Mouse (Mus musculus): ENCODE data around the gene AA467197. TPM values are rescaled to one million over a fixed set of nuclear protein-coding genes. Genes with fewer than 3 reads are reported as not detected.

The AA467197 gene
- total and polyA plus RNA-seq, 2 experiments, result not detected

- Histone ChIP-seq H3K4me3 (ENCODE audit: insufficient read depth, low read depth, low read length) (no peak overlapping the region), H3K79me2 (ENCODE audit: control insufficient read depth, insufficient read depth, low read length) (no peaks in the 10 kb centered on the region), H3K27ac (replicated peaks; ENCODE audit: insufficient read depth, low read depth, low read length) (no peak overlapping the region), H3K4me1 (ENCODE audit: control insufficient read depth, insufficient read depth, low read length) (no peaks in the 10 kb centered on the region), H3K27me3 (ENCODE audit: control insufficient read depth, insufficient read depth, low read length) (no peaks in the 10 kb centered on the region), H3K36me3 (ENCODE audit: control insufficient read depth, insufficient read depth, low read length) (no peaks in the 10 kb centered on the region; the same call in 1 of the 2 replicates), H3K9ac (ENCODE audit: low read depth, low read length) (no peak overlapping the region)
- no peak for DNase-seq (ENCODE audit: extremely low read depth, low read depth, low spot score)
- no peak for TF ChIP-seq CTCF (IDR thresholded peaks at IDR 0.05; ENCODE audit: low read depth, low read length)
- TF ChIP-seq POLR2A (IDR thresholded peaks at IDR 0.05; ENCODE audit: extremely low read depth, insufficient read depth, low read length), result no peak
- 83% methylated on average over 2 of the region's 2 CpGs for WGBS
These were observed 35.4 kb upstream of the AA467197 start for GRCm38 (mm10) chr2:122601354-122601753.

- no peaks in the 10 kb centered on the region for H3K4me1 ChIP-seq (ENCODE audit: control insufficient read depth, insufficient read depth, low read length)
- no peak for TF ChIP-seq CTCF (IDR thresholded peaks at IDR 0.05; ENCODE audit: low read depth, low read length)
- TF ChIP-seq POLR2A (IDR thresholded peaks at IDR 0.05; ENCODE audit: extremely low read depth, insufficient read depth, low read length), result no peak
- no peak for DNase-seq (ENCODE audit: extremely low read depth, low read depth, low spot score)
- H3K27me3 ChIP-seq (ENCODE audit: control insufficient read depth, insufficient read depth, low read length), result no peaks in the 10 kb centered on the region; the same call in 1 of the 2 replicates
- H3K36me3 ChIP-seq (ENCODE audit: control insufficient read depth, insufficient read depth, low read length), result no peaks in the 10 kb centered on the region
- no peak overlapping the region for H3K9ac ChIP-seq (ENCODE audit: low read depth, low read length)
- no peaks in the 10 kb centered on the region for H3K79me2 ChIP-seq (ENCODE audit: control insufficient read depth, insufficient read depth, low read length)
- WGBS, result 84% methylated on average over 5 of the region's 5 CpGs
- H3K4me3 ChIP-seq (ENCODE audit: insufficient read depth, low read depth, low read length), result no peak overlapping the region
- no peak overlapping the region for H3K27ac ChIP-seq (replicated peaks; ENCODE audit: insufficient read depth, low read depth, low read length)
These were observed 31.0 kb upstream of the AA467197 start for GRCm38 (mm10) chr2:122605829-122606228.

- H3K4me1 ChIP-seq (ENCODE audit: control insufficient read depth, insufficient read depth, low read length), result no peaks in the 10 kb centered on the region
- WGBS, result 74% methylated on average over 9 of the region's 9 CpGs
- TF ChIP-seq POLR2A (IDR thresholded peaks at IDR 0.05; ENCODE audit: extremely low read depth, insufficient read depth, low read length), result no peak
- TF ChIP-seq CTCF (IDR thresholded peaks at IDR 0.05; ENCODE audit: low read depth, low read length), result no peak
- H3K27ac ChIP-seq (replicated peaks; ENCODE audit: insufficient read depth, low read depth, low read length), result no peak overlapping the region
- peaks cover 2% of the 10 kb centered on the region; the same call in 1 of the 2 replicates for H3K27me3 ChIP-seq (ENCODE audit: control insufficient read depth, insufficient read depth, low read length)
- no peak for DNase-seq (ENCODE audit: extremely low read depth, low read depth, low spot score)
- H3K4me3 ChIP-seq (ENCODE audit: insufficient read depth, low read depth, low read length), result peak overlapping the region; percentile 23; the same call in 1 of the 2 replicates
- H3K79me2 ChIP-seq (ENCODE audit: control insufficient read depth, insufficient read depth, low read length), result no peaks in the 10 kb centered on the region
- no peaks in the 10 kb centered on the region for H3K36me3 ChIP-seq (ENCODE audit: control insufficient read depth, insufficient read depth, low read length)
- no peak overlapping the region for H3K9ac ChIP-seq (ENCODE audit: low read depth, low read length)
These were observed 28.0 kb upstream of the AA467197 start for GRCm38 (mm10) chr2:122608820-122609219.

GRCm38 (mm10) chr2:122610746-122611653 is 25.8 kb upstream of the AA467197 start, which contains the start of gene Gatm:
Gatm (minus strand) TSS chr2:122611303.
- no peak for DNase-seq (ENCODE audit: extremely low read depth, low read depth, low spot score)
- H3K4me3 ChIP-seq (ENCODE audit: insufficient read depth, low read depth, low read length), result peak within 1 kb of the TSS; percentile 72
- H3K9ac ChIP-seq (ENCODE audit: low read depth, low read length), result peak within 1 kb of the TSS; percentile 68
- peak within 1 kb of the TSS; percentile 61 for H3K27ac ChIP-seq (replicated peaks; ENCODE audit: insufficient read depth, low read depth, low read length)
- 4% methylated on average over 48 of the region's 48 CpGs for WGBS
- no peaks in the 10 kb centered on the region for H3K36me3 ChIP-seq (ENCODE audit: control insufficient read depth, insufficient read depth, low read length)
- peaks cover 2% of the 10 kb centered on the region; the same call in 1 of the 2 replicates for H3K27me3 ChIP-seq (ENCODE audit: control insufficient read depth, insufficient read depth, low read length)
- H3K4me1 ChIP-seq (ENCODE audit: control insufficient read depth, insufficient read depth, low read length), result no peaks in the 10 kb centered on the region
- no peaks in the 10 kb centered on the region for H3K79me2 ChIP-seq (ENCODE audit: control insufficient read depth, insufficient read depth, low read length)
- TF ChIP-seq POLR2A (IDR thresholded peaks at IDR 0.05; ENCODE audit: extremely low read depth, insufficient read depth, low read length) (peak; percentile 21; the same call in 1 of the 2 replicates), CTCF (IDR thresholded peaks at IDR 0.05; ENCODE audit: low read depth, low read length) (no peak)

GRCm38 (mm10) chr2:122611654-122611973 is 25.2 kb upstream of the AA467197 start:
- peak; percentile 17 for DNase-seq (ENCODE audit: extremely low read depth, low read depth, low spot score)
- Histone ChIP-seq H3K36me3 (ENCODE audit: control insufficient read depth, insufficient read depth, low read length) (no peaks in the 10 kb centered on the region), H3K9ac (ENCODE audit: low read depth, low read length) (no peak overlapping the region), H3K4me3 (ENCODE audit: insufficient read depth, low read depth, low read length) (no peak overlapping the region), H3K27ac (replicated peaks; ENCODE audit: insufficient read depth, low read depth, low read length) (peak overlapping the region; percentile 20; the same call in 1 of the 2 replicates), H3K27me3 (ENCODE audit: control insufficient read depth, insufficient read depth, low read length) (peaks cover 2% of the 10 kb centered on the region; the same call in 1 of the 2 replicates), H3K4me1 (ENCODE audit: control insufficient read depth, insufficient read depth, low read length) (no peaks in the 10 kb centered on the region), H3K79me2 (ENCODE audit: control insufficient read depth, insufficient read depth, low read length) (no peaks in the 10 kb centered on the region)
- TF ChIP-seq CTCF (IDR thresholded peaks at IDR 0.05; ENCODE audit: low read depth, low read length) (no peak), POLR2A (IDR thresholded peaks at IDR 0.05; ENCODE audit: extremely low read depth, insufficient read depth, low read length) (no peak)
- WGBS, result 65% methylated on average over 4 of the region's 4 CpGs

GRCm38 (mm10) chr2:122616237-122616636 is 20.5 kb upstream of the AA467197 start:
- WGBS, result 76% methylated on average over 6 of the region's 6 CpGs
- no peak for TF ChIP-seq POLR2A (IDR thresholded peaks at IDR 0.05; ENCODE audit: extremely low read depth, insufficient read depth, low read length)
- no peak for TF ChIP-seq CTCF (IDR thresholded peaks at IDR 0.05; ENCODE audit: low read depth, low read length)
- Histone ChIP-seq H3K36me3 (ENCODE audit: control insufficient read depth, insufficient read depth, low read length) (no peaks in the 10 kb centered on the region), H3K79me2 (ENCODE audit: control insufficient read depth, insufficient read depth, low read length) (no peaks in the 10 kb centered on the region), H3K27me3 (ENCODE audit: control insufficient read depth, insufficient read depth, low read length) (no peaks in the 10 kb centered on the region), H3K9ac (ENCODE audit: low read depth, low read length) (no peak overlapping the region), H3K4me1 (ENCODE audit: control insufficient read depth, insufficient read depth, low read length) (no peaks in the 10 kb centered on the region), H3K4me3 (ENCODE audit: insufficient read depth, low read depth, low read length) (no peak overlapping the region), H3K27ac (replicated peaks; ENCODE audit: insufficient read depth, low read depth, low read length) (no peak overlapping the region)
- no peak for DNase-seq (ENCODE audit: extremely low read depth, low read depth, low spot score)
